Mouse (Mus musculus) frontal cortex, adult 2 months (tissue): ENCODE measurements at regions not wholly inside any gene's neighbourhood (a gene's known extent, or its start where the extent isn't known, plus 50 kb on each side); places are given as distances from the start of the nearest gene placed in this dataset.

Source experiments
- DNase-seq, 2 experiments: peaks; one replicate each; pipeline ENCODE4 v3.0.0; 2022; ENCODE audit warnings: low spot score in 1 of 2; ENCODE audit errors: extremely low spot score in 1 of 2

- DNase-seq, result no peak
Observed at GRCm38 (mm10) chr14:110276192-110276591, 478.8 kb downstream of the Slitrk6 start.

- DNase-seq, result no peak
Observed at GRCm38 (mm10) chr14:110271270-110271669, 483.7 kb downstream of the Slitrk6 start.

GRCm38 (mm10) chr14:110244466-110244865, 510.5 kb downstream of the Slitrk6 start:
- no peak for DNase-seq

- no peak for DNase-seq
Observed at GRCm38 (mm10) chr14:110243549-110243948, 511.4 kb downstream of the Slitrk6 start.

- DNase-seq, result no peak
Observed at GRCm38 (mm10) chr14:110238800-110239199, 516.1 kb downstream of the Slitrk6 start.

- DNase-seq, result no peak
Observed at GRCm38 (mm10) chr14:110224678-110225446, 530.1 kb downstream of the Slitrk6 start.

- DNase-seq, result no peak
Observed at GRCm38 (mm10) chr14:110190987-110191607, 563.9 kb downstream of the Slitrk6 start.

GRCm38 (mm10) chr14:110190471-110190870, 564.5 kb downstream of the Slitrk6 start:
- no peak for DNase-seq

GRCm38 (mm10) chr14:110179166-110179565, 575.8 kb downstream of the Slitrk6 start:
- no peak for DNase-seq

GRCm38 (mm10) chr14:110171162-110172117, 583.5 kb downstream of the Slitrk6 start:
- DNase-seq, result no peak

GRCm38 (mm10) chr14:110168632-110169031, 586.3 kb downstream of the Slitrk6 start:
- no peak for DNase-seq

GRCm38 (mm10) chr14:110128265-110128664, 626.7 kb downstream of the Slitrk6 start:
- DNase-seq, result peak; percentile 11 to 28

- DNase-seq, result no peak
Observed at GRCm38 (mm10) chr14:110125936-110126710, 628.8 kb downstream of the Slitrk6 start.

GRCm38 (mm10) chr14:110122710-110123109, 632.2 kb downstream of the Slitrk6 start:
- DNase-seq, result no peak

GRCm38 (mm10) chr14:110115578-110115977, 639.4 kb downstream of the Slitrk6 start:
- no peak for DNase-seq

GRCm38 (mm10) chr14:110100852-110101251, 654.1 kb downstream of the Slitrk6 start:
- no peak for DNase-seq

- DNase-seq, result no peak
Observed at GRCm38 (mm10) chr14:110078351-110078750, 676.6 kb downstream of the Slitrk6 start.

- DNase-seq, result no peak
Observed at GRCm38 (mm10) chr14:110047748-110048147, 707.2 kb downstream of the Slitrk6 start.

GRCm38 (mm10) chr14:110043211-110043610, 711.7 kb downstream of the Slitrk6 start:
- no peak for DNase-seq

- no peak for DNase-seq
Observed at GRCm38 (mm10) chr14:110021812-110022211, 733.1 kb downstream of the Slitrk6 start.
